Mouse (Mus musculus) retina, adult 2 months (tissue): Measurements from ENCODE around the gene Tmigd1.

Experiments
- DNase-seq: peaks from one replicate; pipeline ENCODE4 v3.0.0-alpha.2; 2012; ENCODE audit warnings: low read depth, low spot score

Gene Tmigd1

GRCm38 (mm10) chr11:76901579-76902361 is at the start of gene Tmigd1:
Tmigd1 (plus strand) TSS chr11:76902159.
- DNase-seq = no peak

GRCm38 (mm10) chr11:76854475-76855341 is 47.3 kb upstream of the Tmigd1 start:
- DNase-seq = no peak

GRCm38 (mm10) chr11:76856601-76857000 is 45.4 kb upstream of the Tmigd1 start:
- DNase-seq = no peak

- no peak for DNase-seq
Measured at GRCm38 (mm10) chr11:76857111-76857510, 44.8 kb upstream of the Tmigd1 start.

DNA sequence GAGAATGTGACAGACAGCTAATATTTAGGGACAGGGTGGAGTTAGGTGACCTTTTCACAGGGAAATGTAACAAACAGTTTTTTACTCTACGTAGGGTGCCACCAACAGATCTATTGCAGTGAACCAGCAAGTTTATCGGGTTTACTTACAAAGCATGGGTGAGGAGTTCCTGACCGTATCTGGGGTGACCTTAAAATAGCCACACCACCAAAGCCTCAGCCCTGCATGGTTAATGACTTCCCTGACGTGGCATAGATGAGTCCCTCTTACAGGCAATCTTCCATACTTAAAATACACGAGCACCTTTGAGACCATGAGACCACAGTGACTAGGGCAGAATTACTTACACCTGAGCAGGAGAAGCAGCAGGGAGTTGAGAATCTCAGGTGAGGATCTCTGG is 43.2 kb upstream of the Tmigd1 start:
- no peak for DNase-seq

DNA sequence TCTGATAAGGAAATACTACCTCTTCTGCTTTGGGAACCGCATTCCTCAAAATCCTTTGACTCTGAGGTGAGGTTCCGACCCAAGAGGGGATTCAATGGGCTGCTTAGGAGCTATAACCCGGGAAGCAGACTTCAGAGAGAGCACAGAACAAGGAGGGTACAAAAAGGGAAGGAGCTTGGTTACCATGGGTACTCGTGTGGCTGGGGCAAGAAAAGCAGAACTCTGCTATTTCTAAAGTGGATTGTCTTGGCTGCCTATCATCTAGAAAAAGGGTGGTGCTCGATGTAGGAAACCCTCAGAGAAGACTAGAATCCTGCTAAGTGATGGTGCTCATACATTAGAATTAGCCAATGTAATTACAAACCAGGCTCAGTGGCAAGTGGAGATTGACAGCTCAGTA is 42.7 kb upstream of the Tmigd1 start:
- no peak for DNase-seq

GRCm38 (mm10) chr11:76861185-76861584 is 40.8 kb upstream of the Tmigd1 start:
- no peak for DNase-seq

DNA sequence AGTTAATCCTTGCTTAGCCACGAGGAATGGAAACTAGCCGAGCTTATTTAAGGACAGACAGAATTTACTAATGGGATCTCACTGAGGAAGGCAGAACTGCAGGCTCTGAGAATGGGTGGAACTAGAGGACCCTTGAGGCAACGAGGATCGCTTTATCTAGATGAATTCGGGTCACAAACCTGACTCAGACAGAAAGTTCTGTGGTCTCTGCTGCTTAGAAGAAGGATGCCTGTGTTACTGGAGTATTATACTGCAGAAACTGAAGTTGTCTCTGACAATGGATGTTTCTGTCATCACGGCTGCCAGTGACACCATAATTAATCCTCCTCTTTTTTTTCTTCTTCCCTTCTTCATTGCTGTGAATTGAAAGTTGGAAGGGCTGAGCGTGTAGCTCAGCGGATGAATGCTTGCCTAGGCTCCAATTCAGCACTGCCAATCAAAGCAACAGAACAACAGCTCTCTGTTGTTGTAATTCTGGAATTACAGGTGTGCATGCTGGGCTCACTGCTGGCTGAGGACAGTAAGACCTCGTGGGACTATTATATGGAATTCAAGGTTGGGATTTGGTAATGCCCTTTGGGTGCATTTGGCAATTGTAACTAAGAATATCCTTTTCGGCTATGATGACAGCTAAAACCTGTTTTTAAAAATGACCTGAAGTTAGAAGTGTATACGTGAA is 29.3 kb upstream of the Tmigd1 start:
- DNase-seq = no peak

- no peak for DNase-seq
Measured at GRCm38 (mm10) chr11:76873865-76874264, 28.1 kb upstream of the Tmigd1 start.

- DNase-seq = no peak
Measured at GRCm38 (mm10) chr11:76874766-76875165, 27.2 kb upstream of the Tmigd1 start.

GRCm38 (mm10) chr11:76879816-76880215 is 22.1 kb upstream of the Tmigd1 start:
- no peak for DNase-seq

DNA sequence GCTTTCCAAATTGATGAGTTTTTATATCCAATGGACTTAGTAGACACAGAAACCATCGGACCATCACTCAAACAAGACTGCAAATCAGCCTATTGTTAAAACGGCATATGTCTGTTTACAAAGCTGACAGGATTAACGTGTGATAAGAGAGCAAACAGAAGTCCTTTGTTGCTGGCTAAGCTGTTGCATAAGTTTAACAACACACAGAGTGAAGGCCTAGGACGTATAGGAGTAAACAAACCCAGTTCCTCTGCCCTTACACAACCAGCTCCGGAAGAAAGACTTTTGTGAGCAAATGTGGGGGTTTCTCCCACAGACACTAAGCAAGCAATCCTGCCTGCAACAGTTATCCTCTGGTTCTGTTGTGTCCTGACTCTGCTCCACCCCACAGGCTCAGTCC is 17.5 kb upstream of the Tmigd1 start:
- DNase-seq = no peak

- no peak for DNase-seq
Measured at GRCm38 (mm10) chr11:76889339-76890164, 12.4 kb upstream of the Tmigd1 start.

GRCm38 (mm10) chr11:76891171-76891570 is 10.8 kb upstream of the Tmigd1 start:
- no peak for DNase-seq

DNA sequence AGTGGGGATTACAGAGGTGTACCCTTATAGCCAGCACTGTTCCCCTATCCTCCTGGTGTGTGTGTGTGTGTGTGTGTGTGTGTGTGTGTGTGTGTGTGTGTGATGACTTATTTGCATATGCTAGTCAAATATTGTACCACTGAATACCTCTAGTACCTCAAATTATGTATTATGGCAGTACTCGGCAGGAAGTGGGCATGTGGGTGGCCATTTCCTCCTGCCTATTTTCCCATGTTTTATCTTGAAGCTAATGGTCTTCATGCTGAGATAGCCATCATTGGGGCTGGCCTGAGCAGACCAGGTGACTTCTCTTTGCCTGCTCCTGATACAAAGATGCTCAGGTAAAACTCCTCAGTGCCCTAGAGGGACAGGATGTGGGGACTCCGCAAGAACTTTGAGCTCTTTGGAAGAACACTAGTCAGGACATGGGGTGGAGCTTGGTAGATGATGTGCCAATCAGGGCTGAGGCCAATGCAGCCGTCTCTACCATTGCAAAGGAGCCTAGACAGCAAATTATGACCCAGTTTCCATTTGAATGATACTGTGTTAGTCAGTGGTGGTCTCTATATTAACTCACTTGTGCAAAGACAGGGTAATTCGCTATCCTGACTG is 10.1 kb upstream of the Tmigd1 start:
- no peak for DNase-seq

- no peak for DNase-seq
Measured at GRCm38 (mm10) chr11:76892972-76893371, 9.0 kb upstream of the Tmigd1 start.

DNA sequence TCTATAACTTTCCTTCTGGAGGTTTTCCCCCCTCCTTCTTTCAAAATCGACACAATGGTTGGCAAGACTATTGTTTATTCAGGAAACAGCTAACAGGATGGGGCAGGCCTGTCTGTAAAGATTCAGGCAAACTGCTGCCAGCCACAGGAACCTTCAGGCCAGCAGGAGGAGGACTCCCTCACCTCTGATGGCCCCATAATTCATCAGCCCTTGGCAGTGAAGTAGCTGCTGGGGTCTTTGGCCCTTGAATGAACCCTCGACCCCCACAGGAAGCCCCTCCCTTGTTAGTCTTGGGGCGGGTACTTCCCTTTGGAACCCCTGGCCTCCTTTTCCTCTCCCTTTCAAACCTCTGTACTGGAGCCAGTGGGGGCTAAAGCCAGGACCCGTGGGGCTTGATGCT is 8.4 kb upstream of the Tmigd1 start:
- DNase-seq = no peak

GRCm38 (mm10) chr11:76894240-76894639 is 7.7 kb upstream of the Tmigd1 start:
- peak; percentile 37 for DNase-seq

DNA sequence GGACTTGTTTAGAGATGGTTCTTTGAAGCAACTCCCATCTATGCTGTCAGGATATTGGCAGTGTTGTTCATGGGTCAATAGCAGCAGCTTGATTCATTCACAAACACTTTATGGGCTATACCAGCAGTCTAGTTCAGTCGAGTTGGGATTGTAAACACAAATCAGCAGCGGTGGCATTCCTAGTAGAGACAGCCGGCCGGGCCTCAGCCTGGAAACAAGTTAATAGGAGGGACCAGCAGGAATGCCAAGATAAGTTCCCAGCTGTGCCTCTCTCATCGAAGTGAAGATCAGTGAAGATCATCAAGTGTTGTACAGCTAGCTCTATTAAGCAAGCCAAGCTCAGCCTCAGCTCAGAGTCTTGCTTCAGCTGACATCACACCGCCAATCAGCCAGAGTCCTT is 5.6 kb upstream of the Tmigd1 start:
- DNase-seq = no peak

- DNase-seq = no peak
Measured at GRCm38 (mm10) chr11:76897126-76897525, 4.8 kb upstream of the Tmigd1 start.

GRCm38 (mm10) chr11:76897871-76898270 is 4.1 kb upstream of the Tmigd1 start:
- no peak for DNase-seq
